Mouse (Mus musculus) intestine, embryonic 16.5 days (tissue): Measurements from ENCODE around the gene Krba1. TPM values are rescaled to one million over a fixed set of nuclear protein-coding genes. Genes with fewer than 3 reads are reported as not detected.

ENCODE experiments used
- ATAC-seq: fragments of 200-750 bp; cut with Nextera tagmentation; 2 replicates; pipeline ENCODE4 v1.8.0; 2017; ENCODE audit warnings: moderate TSS enrichment, moderate library complexity
- H3K27ac ChIP-seq: fragments of 300-500 bp; sonication (generic); 2 replicates; pipeline ENCODE4 v1.5.1; 2014; ENCODE audit warnings: mild to moderate bottlenecking, low read length
- H3K27me3 ChIP-seq: fragments of 300-500 bp; sonication (generic); replicated peaks from 2 replicates; pipeline ENCODE4 v1.6.1; 2014; ENCODE audit warnings: low read length, control low read depth, mixed read lengths; ENCODE audit not compliant: control insufficient read depth, insufficient read depth
- H3K36me3 ChIP-seq: fragments of 300-500 bp; sonication (generic); 2 replicates; pipeline ENCODE4 v1.6.1; 2014; ENCODE audit warnings: low read length, control low read depth; ENCODE audit not compliant: control insufficient read depth, insufficient read depth
- H3K4me1 ChIP-seq: fragments of 300-500 bp; sonication (generic); 2 replicates; pipeline ENCODE4 v1.6.1; 2014; ENCODE audit warnings: low read length, control low read depth, mixed read lengths; ENCODE audit not compliant: control insufficient read depth, insufficient read depth
- H3K4me2 ChIP-seq: fragments of 300-500 bp; sonication (generic); 2 replicates; pipeline ENCODE4 v1.6.1; 2014; ENCODE audit warnings: low read depth, low read length, control low read depth
- H3K4me3 ChIP-seq: fragments of 300-500 bp; sonication (generic); 2 replicates; pipeline ENCODE4 v1.5.1; 2014; ENCODE audit warnings: mild to moderate bottlenecking, low read length
- H3K9ac ChIP-seq: fragments of 300-500 bp; sonication (generic); 2 replicates; pipeline ENCODE4 v1.6.1; 2014; ENCODE audit warnings: low read depth, low read length
- H3K9me3 ChIP-seq: fragments of 300-500 bp; sonication (generic); 2 replicates; pipeline ENCODE4 v1.6.1; 2016; ENCODE audit warnings: low read length, control low read depth; ENCODE audit not compliant: control insufficient read depth
- WGBS: fragments of 180-500 bp; shearing (Covaris S2); extraction: QIAGEN DNeasy Blood & Tissue Kit; methylation state at CpG from one replicate; pipeline ENCODE4 v1.1.7; 2014; 5-methylcytosine and 5-hydroxymethylcytosine counted together
- polyA plus RNA-seq: library from polyadenylated mRNA; unstranded; fragments of >200 nt; fragmentation: Nextera tagmentation; extraction: Ambion mirVana; gene quantifications from 2 replicates; pipeline ENCODE4 v1.2.1, GENCODE M21; 2015

The Krba1 gene
- polyA plus RNA-seq: 16.0 and 18.2 TPM in 2 replicates

- Histone ChIP-seq H3K9ac (peak within 1 kb of the TSS; percentile 94), H3K27me3 (no peaks in the 10 kb centered on the region), H3K4me3 (peak within 1 kb of the TSS; percentile 93), H3K9me3 (no peaks in the 10 kb centered on the region), H3K4me1 (peaks cover 13% of the 10 kb centered on the region), H3K4me2 (peak within 1 kb of the TSS; percentile 59), H3K27ac (peak within 1 kb of the TSS; percentile 67), H3K36me3 (no peaks in the 10 kb centered on the region)
- peak; percentile 99 for ATAC-seq
- WGBS: 1% methylated on average over 65 of the region's 65 CpGs
These were observed at the start of gene Krba1 for GRCm38 (mm10) chr6:48395105-48396007. Gene Krba1, plus strand, starts transcription at chr6:48395586.

- 71% methylated on average over 3 of the region's 3 CpGs for WGBS
- Histone ChIP-seq H3K27me3 (no peaks in the 10 kb centered on the region), H3K4me3 (no peak overlapping the region), H3K27ac (no peak overlapping the region), H3K4me1 (no peaks in the 10 kb centered on the region), H3K9me3 (no peaks in the 10 kb centered on the region), H3K4me2 (no peak overlapping the region), H3K36me3 (no peaks in the 10 kb centered on the region), H3K9ac (no peak overlapping the region)
- ATAC-seq: no peak
These were observed 36.5 kb upstream of the Krba1 start for GRCm38 (mm10) chr6:48358897-48359296.

GRCm38 (mm10) chr6:48366322-48366996 lies 28.9 kb upstream of the Krba1 start:
- Histone ChIP-seq H3K9ac (no peak overlapping the region), H3K4me2 (no peak overlapping the region), H3K4me1 (no peaks in the 10 kb centered on the region), H3K36me3 (no peaks in the 10 kb centered on the region), H3K27ac (no peak overlapping the region), H3K27me3 (no peaks in the 10 kb centered on the region), H3K4me3 (no peak overlapping the region), H3K9me3 (no peaks in the 10 kb centered on the region)
- 67% methylated on average over 11 of the region's 11 CpGs for WGBS
- no peak for ATAC-seq

GRCm38 (mm10) chr6:48388221-48388620 lies 7.2 kb upstream of the Krba1 start:
- Histone ChIP-seq H3K36me3 (no peaks in the 10 kb centered on the region), H3K9ac (no peak overlapping the region), H3K9me3 (no peaks in the 10 kb centered on the region), H3K4me1 (no peaks in the 10 kb centered on the region), H3K4me3 (no peak overlapping the region), H3K27me3 (no peaks in the 10 kb centered on the region), H3K4me2 (no peak overlapping the region), H3K27ac (no peak overlapping the region)
- no peak for ATAC-seq
- 55% methylated on average over 3 of the region's 3 CpGs for WGBS

GRCm38 (mm10) chr6:48393811-48394210 lies 1.6 kb upstream of the Krba1 start:
- Histone ChIP-seq H3K4me2 (no peak overlapping the region), H3K9me3 (no peaks in the 10 kb centered on the region), H3K36me3 (no peaks in the 10 kb centered on the region), H3K9ac (no peak overlapping the region), H3K27ac (no peak overlapping the region), H3K4me1 (peaks cover 13% of the 10 kb centered on the region), H3K4me3 (no peak overlapping the region), H3K27me3 (no peaks in the 10 kb centered on the region)
- no peak for ATAC-seq

- Histone ChIP-seq H3K4me3 (peak overlapping the region; percentile 93), H3K9ac (peak overlapping the region; percentile 94), H3K4me2 (peak overlapping the region; percentile 59), H3K4me1 (peaks cover 13% of the 10 kb centered on the region), H3K27me3 (no peaks in the 10 kb centered on the region), H3K36me3 (no peaks in the 10 kb centered on the region), H3K9me3 (no peaks in the 10 kb centered on the region), H3K27ac (peak overlapping the region; percentile 67)
- no peak for ATAC-seq
- WGBS: 25% methylated on average over 15 of the region's 15 CpGs
These were observed 716 bp downstream of the Krba1 start for GRCm38 (mm10) chr6:48396008-48396595.

GRCm38 (mm10) chr6:48396686-48397085 lies 1.3 kb downstream of the Krba1 start:
- Histone ChIP-seq H3K9ac (0 out of 2 replicates have a peak overlapping the region, but pooled peaks have one; percentile 1), H3K4me2 (peak overlapping the region; percentile 59), H3K27me3 (no peaks in the 10 kb centered on the region), H3K4me3 (peak overlapping the region; percentile 93), H3K36me3 (no peaks in the 10 kb centered on the region), H3K27ac (no peak overlapping the region), H3K9me3 (no peaks in the 10 kb centered on the region), H3K4me1 (peaks cover 13% of the 10 kb centered on the region)
- WGBS: 96% methylated on average over 1 of the region's 1 CpGs
- ATAC-seq: no peak

GRCm38 (mm10) chr6:48397336-48397735 lies 1.9 kb downstream of the Krba1 start:
- no peak overlapping the region for H3K27ac ChIP-seq
- 60% methylated on average over 4 of the region's 4 CpGs for WGBS
- no peaks in the 10 kb centered on the region for H3K36me3 ChIP-seq
- H3K4me3 ChIP-seq: no peak overlapping the region
- no peak for ATAC-seq
- 0 out of 2 replicates have a peak overlapping the region, but pooled peaks have one; percentile 1 for H3K9ac ChIP-seq
- H3K9me3 ChIP-seq: no peaks in the 10 kb centered on the region
- no peaks in the 10 kb centered on the region for H3K27me3 ChIP-seq
- H3K4me2 ChIP-seq: no peak overlapping the region
- peaks cover 13% of the 10 kb centered on the region for H3K4me1 ChIP-seq

GRCm38 (mm10) chr6:48399906-48400305 lies 4.5 kb downstream of the Krba1 start:
- Histone ChIP-seq H3K27me3 (no peaks in the 10 kb centered on the region), H3K36me3 (no peaks in the 10 kb centered on the region), H3K4me1 (peaks cover 13% of the 10 kb centered on the region), H3K9ac (no peak overlapping the region), H3K9me3 (no peaks in the 10 kb centered on the region), H3K4me2 (no peak overlapping the region), H3K4me3 (no peak overlapping the region), H3K27ac (no peak overlapping the region)
- ATAC-seq: no peak
- WGBS: 92% methylated on average over 5 of the region's 5 CpGs
